Mouse (Mus musculus) cortical plate, adult 2 months (tissue): ENCODE results near the gene Meaf6. TPM values are rescaled to one million over a fixed set of nuclear protein-coding genes. Genes with fewer than 3 reads are reported as not detected.

Experiments
- H3K27ac ChIP-seq: fragments of 200-500 bp; 2 replicates; pipeline ENCODE4 v1.5.1; 2012; ENCODE audit warnings: low read length, control low read depth, inconsistent platforms; ENCODE audit not compliant: insufficient read depth
- H3K4me1 ChIP-seq: fragments of 200-500 bp; 2 replicates; pipeline ENCODE4 v1.6.1; 2011; ENCODE audit warnings: low read length; ENCODE audit not compliant: control insufficient read depth, insufficient read depth
- H3K4me3 ChIP-seq: fragments of 200-500 bp; 2 replicates; pipeline ENCODE4 v1.5.1; 2011; ENCODE audit warnings: mild to moderate bottlenecking, low read length, control low read depth; ENCODE audit not compliant: insufficient read depth
- CTCF ChIP-seq: fragments of 200-500 bp; IDR thresholded peaks from 2 replicates; pipeline ENCODE4 v1.5.1; 2011; ENCODE audit warnings: mild to moderate bottlenecking, control low read depth, low read length; ENCODE audit not compliant: insufficient read depth; ENCODE audit errors: extremely low read depth
- POLR2A ChIP-seq: fragments of 200-500 bp; IDR thresholded peaks from 2 replicates; pipeline ENCODE4 v1.6.1; 2011; ENCODE audit warnings: mild to moderate bottlenecking, low read length, control low read depth; ENCODE audit not compliant: insufficient read depth; ENCODE audit errors: extremely low read depth
- polyA plus RNA-seq: library from polyadenylated mRNA; depleted of rRNA; stranded (reverse); fragments of >200 nt; gene quantifications from 2 replicates; pipeline ENCODE4 v1.2.3, GENCODE M21; 2012; rRNA removed

Meaf6 gene
- polyA plus RNA-seq, 1 experiment = 104 TPM

DNA sequence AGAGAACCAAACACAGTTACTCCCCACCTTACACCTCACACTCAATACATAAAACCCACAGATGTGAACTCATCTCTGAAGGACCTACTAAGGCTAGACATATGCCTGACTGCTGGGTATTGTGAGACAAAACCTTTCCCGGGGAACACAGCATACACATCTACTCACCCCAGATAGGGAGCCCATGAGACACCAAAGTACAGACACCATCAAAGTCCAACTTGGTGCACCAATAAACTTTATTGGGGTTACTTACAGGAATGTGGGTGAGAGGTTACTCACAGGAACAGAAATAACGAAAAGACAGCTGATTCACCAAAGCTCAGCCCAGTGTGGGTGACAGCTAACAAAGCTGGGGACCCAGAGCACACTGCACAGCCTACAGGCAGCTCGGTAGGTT, 72.4 kb downstream of the Meaf6 start:
- Histone ChIP-seq H3K4me3 (no peak overlapping the region), H3K4me1 (no peaks in the 10 kb centered on the region), H3K27ac (no peak overlapping the region)
- TF ChIP-seq POLR2A (no peak), CTCF (no peak)

DNA sequence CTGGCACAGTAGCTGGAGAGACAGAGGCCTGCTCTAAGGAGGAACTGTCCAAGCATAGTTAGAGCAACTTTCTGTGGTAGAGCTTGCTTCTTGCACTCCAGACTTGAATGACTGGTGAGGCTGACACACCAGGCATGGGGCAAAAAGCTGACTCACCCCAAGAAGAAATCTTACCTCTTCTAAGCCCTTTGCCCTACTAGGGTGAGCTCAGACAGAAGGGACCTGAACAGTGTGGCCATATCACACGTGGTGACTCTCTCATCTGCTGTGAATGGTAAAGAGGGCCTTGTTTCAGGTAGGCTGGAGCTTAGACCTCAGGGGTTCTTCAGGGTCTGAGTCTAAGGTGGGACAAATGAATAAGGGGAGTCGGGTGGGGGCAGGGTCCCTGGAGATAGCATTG, 73.1 kb downstream of the Meaf6 start:
- Histone ChIP-seq H3K4me1 (no peaks in the 10 kb centered on the region), H3K4me3 (no peak overlapping the region), H3K27ac (no peak overlapping the region)
- no peak for TF ChIP-seq POLR2A
- no peak for TF ChIP-seq CTCF

DNA sequence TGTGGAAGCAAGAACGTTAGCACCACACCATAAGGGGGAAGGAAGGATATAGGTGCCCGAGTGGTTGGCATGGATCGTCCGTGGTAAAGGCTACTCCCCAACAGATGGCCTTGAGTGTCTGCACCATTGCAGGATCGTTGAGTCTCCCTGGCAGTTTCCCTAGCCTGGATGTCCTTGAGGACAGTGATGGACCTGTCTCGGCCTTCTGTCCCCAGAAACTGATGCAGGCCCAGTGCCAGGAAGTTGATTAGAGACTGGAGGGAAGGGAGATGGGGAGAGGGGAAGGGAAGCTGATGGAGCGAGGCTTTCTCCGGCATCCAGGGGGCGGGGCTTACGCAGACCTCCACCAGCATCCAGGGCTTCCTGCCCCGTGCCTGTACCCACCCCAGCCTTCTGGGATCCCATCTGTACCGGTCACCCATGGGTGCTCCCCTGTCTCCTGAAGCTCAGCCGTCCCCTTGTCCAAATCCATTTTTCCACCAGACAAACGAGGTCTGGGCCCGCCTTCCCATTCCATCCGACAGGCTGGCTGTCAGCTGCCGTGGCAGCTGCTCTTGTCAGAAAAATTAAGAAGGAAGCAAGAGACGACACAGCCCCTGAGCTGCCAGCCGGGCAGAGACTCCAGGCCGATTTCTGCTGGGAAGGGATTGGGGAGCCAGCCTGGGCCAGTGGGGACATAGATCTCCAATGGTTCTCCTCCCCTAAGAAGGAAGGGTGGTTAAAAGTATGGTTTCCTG, 73.8 kb downstream of the Meaf6 start:
- Histone ChIP-seq H3K4me1 (no peaks in the 10 kb centered on the region), H3K4me3 (no peak overlapping the region), H3K27ac (no peak overlapping the region)
- no peak for TF ChIP-seq POLR2A

DNA sequence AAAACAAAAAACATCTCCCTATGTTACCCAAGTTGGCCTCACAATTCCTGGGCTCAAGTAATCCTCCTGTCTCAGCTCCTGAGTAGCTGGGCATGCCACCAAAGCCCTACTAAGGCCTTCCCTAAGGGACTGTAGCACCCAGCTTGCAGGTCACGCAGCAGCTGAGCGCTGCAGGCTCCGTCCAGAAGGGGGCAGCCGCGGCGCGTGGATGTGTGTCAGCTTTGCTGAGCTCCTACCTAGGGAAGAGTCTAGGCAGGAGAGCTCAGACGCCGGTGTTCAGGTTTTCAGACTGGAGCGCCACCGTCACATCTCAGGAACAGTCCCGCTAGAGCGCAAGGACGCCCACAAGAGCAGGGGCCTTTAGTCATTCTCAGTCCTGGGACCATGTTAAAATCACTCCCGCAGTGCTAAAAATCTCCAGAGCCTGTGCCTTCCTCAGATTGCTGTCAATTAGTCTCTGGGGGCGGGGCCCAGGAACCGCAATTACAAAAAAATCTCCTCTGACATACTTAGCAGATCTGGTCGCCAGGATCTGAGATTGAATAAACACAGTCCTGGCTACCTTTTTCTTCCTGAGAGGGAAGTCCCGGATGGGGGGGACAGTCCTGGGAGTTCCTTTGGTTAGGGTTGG, 75.5 kb downstream of the Meaf6 start:
- Histone ChIP-seq H3K4me1 (no peaks in the 10 kb centered on the region), H3K27ac (no peak overlapping the region), H3K4me3 (no peak overlapping the region)
- peak; percentile 96 for TF ChIP-seq CTCF
- TF ChIP-seq POLR2A = no peak

DNA sequence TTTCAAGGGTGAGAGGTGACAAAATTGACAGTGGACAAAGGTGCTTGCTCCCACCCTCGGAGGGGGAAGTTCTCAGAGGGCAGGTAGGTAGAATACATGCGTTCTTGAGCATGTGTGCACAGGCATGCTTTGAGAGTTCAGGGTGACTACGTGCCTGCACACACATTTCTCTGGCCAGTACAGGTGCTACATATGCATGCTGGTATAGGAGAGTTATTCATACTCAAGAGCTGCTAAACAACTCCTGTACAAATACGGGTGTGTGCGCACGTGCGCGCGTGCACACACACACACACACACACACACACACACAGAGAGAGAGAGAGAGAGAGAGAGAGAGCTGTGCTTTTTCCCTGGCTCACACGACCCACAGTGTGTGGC, 76.0 kb downstream of the Meaf6 start:
- Histone ChIP-seq H3K27ac (no peak overlapping the region), H3K4me3 (no peak overlapping the region), H3K4me1 (no peaks in the 10 kb centered on the region)
- no peak for TF ChIP-seq POLR2A
- no peak for TF ChIP-seq CTCF

DNA sequence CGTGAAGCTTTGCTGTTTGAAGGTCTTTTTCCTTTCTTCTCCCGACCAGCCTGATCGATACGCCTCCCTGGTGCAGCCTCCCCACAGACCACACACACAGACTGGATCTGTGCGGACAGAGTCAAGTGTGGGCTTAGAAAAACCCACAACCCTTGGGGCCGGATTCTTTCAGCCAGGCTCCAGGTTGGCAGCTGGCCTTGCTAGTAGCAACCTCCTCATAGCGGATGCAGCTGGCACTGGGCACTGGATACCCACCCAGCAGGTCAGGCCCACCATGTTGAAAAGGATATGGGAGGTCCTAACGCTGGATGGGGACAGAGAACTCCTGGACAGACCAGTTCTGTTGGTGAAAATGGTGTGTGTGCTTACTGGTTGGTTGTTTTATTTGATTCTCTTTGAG, 76.5 kb downstream of the Meaf6 start:
- Histone ChIP-seq H3K27ac (no peak overlapping the region), H3K4me3 (no peak overlapping the region), H3K4me1 (no peaks in the 10 kb centered on the region)
- TF ChIP-seq POLR2A (no peak), CTCF (no peak)

DNA sequence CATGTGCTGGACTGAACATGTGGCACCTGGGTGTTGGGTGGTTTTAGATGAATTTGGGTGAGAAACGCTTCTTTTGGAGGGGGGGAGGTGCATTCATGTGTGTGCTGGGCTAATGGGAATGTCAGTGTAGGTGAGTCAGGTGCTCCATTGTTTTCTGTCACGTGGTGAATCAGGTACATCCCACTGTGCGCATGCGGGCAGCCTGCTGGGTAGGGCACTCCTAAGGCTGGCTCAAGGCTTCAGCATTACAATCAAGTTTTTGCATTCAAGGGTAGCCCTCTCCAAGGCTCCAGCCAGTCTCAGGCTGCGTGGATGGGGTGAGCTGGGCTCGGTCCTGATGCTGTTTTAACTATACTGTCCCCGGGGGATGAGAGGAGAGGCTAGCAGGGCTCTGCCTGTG, 77.8 kb downstream of the Meaf6 start:
- H3K4me3 ChIP-seq = no peak overlapping the region
- H3K27ac ChIP-seq = no peak overlapping the region
- no peaks in the 10 kb centered on the region for H3K4me1 ChIP-seq
- TF ChIP-seq CTCF (no peak), POLR2A (no peak)

Other genes starting within 250 kb of the Meaf6 start
- gene Yrdc, start 234.5 kb upstream of the Meaf6 start, polyA plus RNA-seq = 41.5 and 42.0 TPM in 2 replicates
- gene 1110065P20Rik, start 233.9 kb upstream of the Meaf6 start, polyA plus RNA-seq = 95.8 and 103 TPM in 2 replicates
- 52.7 and 53.7 TPM in 2 replicates for gene Maneal, start 223.0 kb upstream of the Meaf6 start, polyA plus RNA-seq
- gene Epha10, start 204.2 kb upstream of the Meaf6 start, polyA plus RNA-seq = 56.6 and 58.0 TPM in 2 replicates
- gene 9930104L06Rik, start 148.1 kb upstream of the Meaf6 start, polyA plus RNA-seq = 17.5 and 19.6 TPM in 2 replicates
- 1.8 and 2.4 TPM in 2 replicates for gene Cdca8, start 145.8 kb upstream of the Meaf6 start, polyA plus RNA-seq
- 22.8 and 23.5 TPM in 2 replicates for gene Rspo1, start 98.7 kb upstream of the Meaf6 start, polyA plus RNA-seq
- gene Gnl2, start 68.5 kb upstream of the Meaf6 start, polyA plus RNA-seq = 115 and 125 TPM in 2 replicates
- 0.51 and 1.3 TPM in 2 replicates for gene Dnali1, start 19.4 kb upstream of the Meaf6 start, polyA plus RNA-seq
- 10.3 and 11.0 TPM in 2 replicates for gene Snip1, start 18.5 kb upstream of the Meaf6 start, polyA plus RNA-seq
- gene Zc3h12a, start 42.7 kb downstream of the Meaf6 start, polyA plus RNA-seq = 1.4 and 1.5 TPM in 2 replicates